Mouse (Mus musculus) hindbrain, embryonic 16.5 days (tissue): ENCODE measurements around the gene Cdyl2. TPM values are rescaled to one million over a fixed set of nuclear protein-coding genes. Genes with fewer than 3 reads are reported as not detected.

Experiments used
- ATAC-seq: fragments of 200-750 bp; cut with Nextera tagmentation; 2 replicates; pipeline ENCODE4 v1.8.0; 2017; ENCODE audit warnings: moderate TSS enrichment, moderate library complexity
- H3K27ac ChIP-seq: fragments of 300-500 bp; sonication (generic); 2 replicates; pipeline ENCODE4 v1.5.1; 2014; ENCODE audit warnings: low read depth, mild to moderate bottlenecking, control low read depth, low read length, moderate library complexity
- H3K27me3 ChIP-seq: fragments of 300-500 bp; sonication (generic); replicated peaks from 2 replicates; pipeline ENCODE4 v1.6.1; 2014; ENCODE audit warnings: low read length; ENCODE audit not compliant: control insufficient read depth, insufficient read depth
- H3K36me3 ChIP-seq: fragments of 300-500 bp; sonication (generic); 2 replicates; pipeline ENCODE4 v1.6.1; 2014; ENCODE audit warnings: mild to moderate bottlenecking, low read length, moderate library complexity, mixed read lengths; ENCODE audit not compliant: control insufficient read depth, insufficient read depth
- H3K4me1 ChIP-seq: fragments of 300-500 bp; sonication (generic); 2 replicates; pipeline ENCODE4 v1.6.1; 2014; ENCODE audit warnings: low read depth, low read length; ENCODE audit not compliant: control insufficient read depth, insufficient read depth
- H3K4me2 ChIP-seq: fragments of 300-500 bp; sonication (generic); 2 replicates; pipeline ENCODE4 v1.6.1; 2014; ENCODE audit warnings: mild to moderate bottlenecking, low read length, control low read depth, moderate library complexity
- H3K4me3 ChIP-seq: fragments of 300-500 bp; sonication (generic); 2 replicates; pipeline ENCODE4 v1.5.1; 2014; ENCODE audit warnings: mild to moderate bottlenecking, low read length, control low read depth, moderate library complexity
- H3K9ac ChIP-seq: fragments of 300-500 bp; sonication (generic); 2 replicates; pipeline ENCODE4 v1.6.1; 2014; ENCODE audit warnings: low read depth, mild to moderate bottlenecking, control low read depth, low read length, moderate library complexity
- H3K9me3 ChIP-seq: fragments of 300-500 bp; sonication (generic); 2 replicates; pipeline ENCODE4 v1.6.1; 2014; ENCODE audit warnings: mild to moderate bottlenecking, low read length, moderate library complexity; ENCODE audit not compliant: control insufficient read depth
- WGBS: fragments of 180-500 bp; shearing (Covaris S2); extraction: QIAGEN DNeasy Blood & Tissue Kit; methylation state at CpG from one replicate; pipeline ENCODE4 v1.1.7; 2014; 5-methylcytosine and 5-hydroxymethylcytosine counted together
- polyA plus RNA-seq: library from polyadenylated mRNA; unstranded; fragments of >200 nt; fragmentation: Nextera tagmentation; extraction: Ambion mirVana; gene quantifications from 2 replicates; pipeline ENCODE4 v1.2.1, GENCODE M21; 2015

The Cdyl2 gene
- polyA plus RNA-seq, 1 experiment from 2014 or later: 12.1 TPM

GRCm38 (mm10) chr8:116676174-116676573 is 56.6 kb downstream of the Cdyl2 start:
- no peaks in the 10 kb centered on the region for H3K9me3 ChIP-seq
- H3K9ac ChIP-seq: no peak overlapping the region

GRCm38 (mm10) chr8:116673966-116674805 is 58.6 kb downstream of the Cdyl2 start:
- Histone ChIP-seq H3K4me1 (no peaks in the 10 kb centered on the region), H3K27ac (no peak overlapping the region), H3K36me3 (no peaks in the 10 kb centered on the region), H3K4me3 (no peak overlapping the region), H3K4me2 (no peak overlapping the region), H3K9me3 (no peaks in the 10 kb centered on the region), H3K9ac (no peak overlapping the region), H3K27me3 (no peaks in the 10 kb centered on the region)
- WGBS: 85% methylated on average over 10 of the region's 10 CpGs
- no peak for ATAC-seq

More at GRCm38 (mm10) chr8:116676174-116676573, 56.6 kb downstream of the Cdyl2 start:
- Histone ChIP-seq H3K4me2 (no peak overlapping the region), H3K4me3 (no peak overlapping the region), H3K27me3 (no peaks in the 10 kb centered on the region), H3K27ac (no peak overlapping the region), H3K36me3 (no peaks in the 10 kb centered on the region), H3K4me1 (no peaks in the 10 kb centered on the region)
- 93% methylated on average over 1 of the region's 1 CpGs for WGBS
- ATAC-seq: no peak

- Histone ChIP-seq H3K27me3 (no peaks in the 10 kb centered on the region), H3K4me2 (no peak overlapping the region), H3K4me3 (no peak overlapping the region), H3K36me3 (no peaks in the 10 kb centered on the region), H3K9me3 (no peaks in the 10 kb centered on the region), H3K27ac (no peak overlapping the region), H3K4me1 (no peaks in the 10 kb centered on the region), H3K9ac (no peak overlapping the region)
- WGBS: 87% methylated on average over 8 of the region's 8 CpGs
- no peak for ATAC-seq
Observed at GRCm38 (mm10) chr8:116673493-116673892, 59.3 kb downstream of the Cdyl2 start.

GRCm38 (mm10) chr8:116673052-116673451 is 59.7 kb downstream of the Cdyl2 start:
- Histone ChIP-seq H3K9me3 (no peaks in the 10 kb centered on the region), H3K27ac (no peak overlapping the region), H3K9ac (no peak overlapping the region), H3K36me3 (no peaks in the 10 kb centered on the region), H3K4me1 (no peaks in the 10 kb centered on the region), H3K27me3 (no peaks in the 10 kb centered on the region), H3K4me2 (no peak overlapping the region), H3K4me3 (no peak overlapping the region)
- 90% methylated on average over 4 of the region's 4 CpGs for WGBS
- no peak for ATAC-seq

- no peak overlapping the region for H3K27ac ChIP-seq
- H3K4me3 ChIP-seq: no peak overlapping the region
- H3K4me2 ChIP-seq: no peak overlapping the region
- H3K9me3 ChIP-seq: no peaks in the 10 kb centered on the region
- H3K27me3 ChIP-seq: no peaks in the 10 kb centered on the region
- H3K4me1 ChIP-seq: no peaks in the 10 kb centered on the region
- H3K36me3 ChIP-seq: no peaks in the 10 kb centered on the region
- H3K9ac ChIP-seq: no peak overlapping the region
- no peak for ATAC-seq
- 71% methylated on average over 5 of the region's 5 CpGs for WGBS
Observed at GRCm38 (mm10) chr8:116671543-116671942, 61.2 kb downstream of the Cdyl2 start.

GRCm38 (mm10) chr8:116670604-116671003 is 62.2 kb downstream of the Cdyl2 start:
- WGBS: 90% methylated on average over 7 of the region's 7 CpGs
- H3K36me3 ChIP-seq: no peaks in the 10 kb centered on the region

GRCm38 (mm10) chr8:116668977-116669376 is 63.8 kb downstream of the Cdyl2 start:
- no peaks in the 10 kb centered on the region for H3K27me3 ChIP-seq
- H3K9ac ChIP-seq: no peak overlapping the region
- no peaks in the 10 kb centered on the region for H3K4me1 ChIP-seq
- ATAC-seq: no peak
- no peak overlapping the region for H3K4me3 ChIP-seq
- no peaks in the 10 kb centered on the region for H3K36me3 ChIP-seq
- H3K4me2 ChIP-seq: no peak overlapping the region
- H3K27ac ChIP-seq: no peak overlapping the region
- WGBS: 91% methylated on average over 7 of the region's 7 CpGs
- no peaks in the 10 kb centered on the region for H3K9me3 ChIP-seq

More at GRCm38 (mm10) chr8:116670604-116671003, 62.2 kb downstream of the Cdyl2 start:
- Histone ChIP-seq H3K9me3 (no peaks in the 10 kb centered on the region), H3K27me3 (no peaks in the 10 kb centered on the region), H3K4me2 (no peak overlapping the region), H3K9ac (no peak overlapping the region), H3K27ac (no peak overlapping the region), H3K4me1 (no peaks in the 10 kb centered on the region), H3K4me3 (no peak overlapping the region)
- ATAC-seq: no peak

- H3K9me3 ChIP-seq: no peaks in the 10 kb centered on the region
- H3K9ac ChIP-seq: no peak overlapping the region
- H3K27ac ChIP-seq: no peak overlapping the region
- WGBS: 85% methylated on average over 11 of the region's 11 CpGs
- ATAC-seq: no peak
- no peaks in the 10 kb centered on the region for H3K36me3 ChIP-seq
- H3K4me2 ChIP-seq: no peak overlapping the region
- no peaks in the 10 kb centered on the region for H3K4me1 ChIP-seq
- H3K27me3 ChIP-seq: no peaks in the 10 kb centered on the region
- H3K4me3 ChIP-seq: no peak overlapping the region
Observed at GRCm38 (mm10) chr8:116666781-116667325, 65.9 kb downstream of the Cdyl2 start.

GRCm38 (mm10) chr8:116661521-116661920 is 71.3 kb downstream of the Cdyl2 start:
- no peaks in the 10 kb centered on the region for H3K9me3 ChIP-seq
- no peaks in the 10 kb centered on the region for H3K4me1 ChIP-seq
- no peak for ATAC-seq
- H3K4me3 ChIP-seq: no peak overlapping the region
- no peak overlapping the region for H3K4me2 ChIP-seq
- no peaks in the 10 kb centered on the region for H3K27me3 ChIP-seq
- H3K9ac ChIP-seq: no peak overlapping the region
- no peaks in the 10 kb centered on the region for H3K36me3 ChIP-seq
- WGBS: 83% methylated on average over 1 of the region's 1 CpGs
- no peak overlapping the region for H3K27ac ChIP-seq
